9 mouse cellular contexts compared by ENCODE assay signal in the genomic region with DNA sequence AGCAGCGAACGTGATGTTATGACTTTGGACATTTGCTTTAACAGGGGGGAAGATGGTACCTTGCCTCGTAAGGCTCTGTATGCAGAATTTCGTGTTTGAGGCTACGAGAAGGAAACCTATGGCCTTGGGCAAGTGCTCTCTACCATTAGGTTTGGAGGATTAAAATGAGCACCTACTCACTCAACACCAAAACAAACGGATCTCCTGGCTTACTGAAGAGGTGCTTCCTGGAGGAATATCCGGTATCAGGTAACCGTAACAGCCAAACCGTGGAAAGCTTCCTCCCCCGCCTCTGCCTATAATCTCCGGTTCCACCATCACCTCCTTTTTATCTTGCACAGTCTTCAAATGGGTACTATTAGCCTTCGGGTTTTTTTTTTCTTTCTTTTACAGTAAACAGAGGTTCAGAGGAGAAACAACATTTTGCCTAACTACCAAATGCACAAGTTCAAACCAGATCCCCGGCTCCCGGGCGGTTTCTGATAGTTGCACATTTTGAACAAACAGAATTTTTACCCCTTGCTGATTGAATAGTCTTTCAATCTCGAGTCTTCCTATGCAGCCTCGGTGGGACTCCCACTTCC. TPM values are rescaled to one million over a fixed set of nuclear protein-coding genes. Genes with fewer than 3 reads are reported as not detected.
DNase-seq lines count a peak whose midpoint lies in the region; ATAC-seq and TF ChIP-seq lines count a peak whose summit lies in the region.
"Had no signal": no experiment of that assay in that cellular context is flagged by ENCODE, and none has a peak within 500 bp of the region (broad histone marks: within the 10 kb centered on the region; RNA-seq: fewer than 3 reads in every experiment).

No protein-coding gene starts in this region.

- TF ChIP-seq POLR2A in bone marrow macrophage, adult 2 months (IDR thresholded peaks at IDR 0.05; ENCODE audit: borderline replicate concordance, low read depth, low read length): no peak

- H3K27me3 ChIP-seq in lung, embryonic 14.5 days (ENCODE audit: insufficient read depth, low read length): no peaks in the 10 kb centered on the region
- H3K27me3 ChIP-seq in heart, embryonic 14.5 days (ENCODE audit: control insufficient read depth, insufficient read depth, low read length): no peaks in the 10 kb centered on the region

- H3K36me3 ChIP-seq in lung, embryonic 14.5 days (ENCODE audit: insufficient read depth): peaks cover 52% of the 10 kb centered on the region
- H3K36me3 ChIP-seq in heart, embryonic 14.5 days (ENCODE audit: control insufficient read depth, insufficient read depth, low read length): peaks cover 57% of the 10 kb centered on the region

- no peak for ATAC-seq in lung, embryonic 14.5 days (ENCODE audit: insufficient read depth)
- ATAC-seq in heart, embryonic 14.5 days (ENCODE audit: insufficient number of reproducible peaks, insufficient read depth, low FRiP score, low read depth): no peak

- H3K4me3 ChIP-seq in lung, embryonic 14.5 days (ENCODE audit: low read depth, low read length): peak overlapping the region; percentile 93
- H3K4me3 ChIP-seq in bone marrow macrophage, adult 2 months (ENCODE audit: insufficient read depth, low read length): peak overlapping the region; percentile 80
- H3K4me3 ChIP-seq in heart, embryonic 14.5 days (ENCODE audit: control insufficient read depth in 1 of 2, insufficient read depth in 1 of 2, low read depth in 1 of 2, low read length in 2 of 2): peak overlapping the region; percentile 76 to 100

- TF ChIP-seq CTCF in lung, embryonic 14.5 days (IDR thresholded peaks at IDR 0.05; ENCODE audit: low read depth): no peak
- no peak for TF ChIP-seq CTCF in bone marrow macrophage, adult 2 months (IDR thresholded peaks at IDR 0.05; ENCODE audit: low read depth, low read length)

- peak overlapping the region; percentile 98 for H3K9ac ChIP-seq in lung, embryonic 14.5 days
- peak overlapping the region; percentile 91 for H3K9ac ChIP-seq in heart, embryonic 14.5 days (ENCODE audit: low read length)

- H3K9me3 ChIP-seq in lung, embryonic 14.5 days (ENCODE audit: low read depth, low read length): no peaks in the 10 kb centered on the region
- H3K9me3 ChIP-seq in heart, embryonic 14.5 days (ENCODE audit: control insufficient read depth, low read length): no peaks in the 10 kb centered on the region

- H3K27ac ChIP-seq in lung, embryonic 14.5 days (ENCODE audit: low read depth): peak overlapping the region; percentile 91
- H3K27ac ChIP-seq in bone marrow macrophage, adult 2 months (ENCODE audit: insufficient read depth, low read depth, low read length): peak overlapping the region; percentile 75
- H3K27ac ChIP-seq in heart, embryonic 14.5 days (replicated peaks in 1 of 2; ENCODE audit: control insufficient read depth in 1 of 2, insufficient read depth in 1 of 2, low read depth in 2 of 2, low read length in 2 of 2): peak overlapping the region; percentile 82 to 87

- WGBS in lung, embryonic 14.5 days: 7% methylated on average over 17 of the region's 17 CpGs
- WGBS in heart, embryonic 14.5 days: 8% methylated on average over 17 of the region's 17 CpGs

- H3K4me1 ChIP-seq in lung, embryonic 14.5 days (ENCODE audit: insufficient read depth): peaks cover 5% of the 10 kb centered on the region; the same call in 1 of the 2 replicates
- H3K4me1 ChIP-seq in bone marrow macrophage, adult 2 months (ENCODE audit: control insufficient read depth, insufficient read depth, low read length): peaks cover 9% of the 10 kb centered on the region; the same call in 1 of the 2 replicates
- H3K4me1 ChIP-seq in heart, embryonic 14.5 days (ENCODE audit: control insufficient read depth in 2 of 2, insufficient read depth in 2 of 2, low read length in 2 of 2): peaks cover 5 to 19% of the 10 kb centered on the region in 2 experiments

- DNase-seq in lung, embryonic 14.5 days: peak; percentile 36
- DNase-seq in lung, adult 18-20 months: no peak
- peak; percentile 37 for DNase-seq in lung, postnatal 10 days
- DNase-seq in thymus, postnatal 36 days: peak; percentile 11 to 19
- DNase-seq in gastrocnemius, adult 18-20 months (ENCODE audit: low spot score): no peak
- DNase-seq in frontal cortex, postnatal 14 days (ENCODE audit: low spot score in 2 of 2): no peak

- H3K4me2 ChIP-seq in lung, embryonic 14.5 days: peak overlapping the region; percentile 80
- H3K4me2 ChIP-seq in heart, embryonic 14.5 days (ENCODE audit: low read length): peak overlapping the region; percentile 87

RNA-seq across cellular contexts. Expression of a gene that starts 0.5 kb away (rescaled TPM):
- 70.9 and 71.0 TPM in 2 replicates for polyA plus RNA-seq in lung, embryonic 14.5 days (2014; fragmentation: Nextera tagmentation; extraction: Ambion mirVana)
- polyA plus RNA-seq in bone marrow macrophage, adult 2 months (2012; ENCODE audit: insufficient read depth, insufficient read length, missing spikeins): 31.1 and 33.5 TPM in 2 replicates
- 60.2 and 62.0 TPM in 2 replicates for polyA plus RNA-seq in heart, embryonic 14.5 days (2014; fragmentation: Nextera tagmentation; extraction: Ambion mirVana)
- 10 to 100 TPM; 63.7 to 63.8 TPM for total RNA-seq in gastrocnemius, adult 18-20 months (2021)

RNA-seq across cellular contexts. Expression of a gene that starts 0.7 kb away (rescaled TPM):
- 168 and 174 TPM in 2 replicates for polyA plus RNA-seq in lung, embryonic 14.5 days (2014; fragmentation: Nextera tagmentation; extraction: Ambion mirVana)
- 31.2 and 32.3 TPM in 2 replicates for polyA plus RNA-seq in bone marrow macrophage, adult 2 months (2012; ENCODE audit: insufficient read depth, insufficient read length, missing spikeins)
- 74.8 and 77.8 TPM in 2 replicates for polyA plus RNA-seq in heart, embryonic 14.5 days (2014; fragmentation: Nextera tagmentation; extraction: Ambion mirVana)
- total RNA-seq in gastrocnemius, adult 18-20 months (2021): 10 to 100 TPM; 13.2 to 16.1 TPM

RNA-seq across cellular contexts. Expression of a gene that starts 40.2 kb away (rescaled TPM):
- polyA plus RNA-seq in lung, embryonic 14.5 days (2014; fragmentation: Nextera tagmentation; extraction: Ambion mirVana): 1.6 and 2.4 TPM in 2 replicates
- polyA plus RNA-seq in bone marrow macrophage, adult 2 months (2012; ENCODE audit: insufficient read depth, insufficient read length, missing spikeins): not detected in 2 replicates
- polyA plus RNA-seq in heart, embryonic 14.5 days (2014; fragmentation: Nextera tagmentation; extraction: Ambion mirVana): 0.24 and 0.49 TPM in 2 replicates
- 1 to 10 TPM; 5.2 to 5.7 TPM for total RNA-seq in gastrocnemius, adult 18-20 months (2021)
- total RNA-seq: hematopoietic stem cell, adult 5-6 weeks had no signal

RNA-seq across cellular contexts. Expression of a gene that starts 56.4 kb away (rescaled TPM):
- polyA plus RNA-seq in lung, embryonic 14.5 days (2014; fragmentation: Nextera tagmentation; extraction: Ambion mirVana): 9.0 and 11.5 TPM in 2 replicates
- 4.8 and 6.2 TPM in 2 replicates for polyA plus RNA-seq in bone marrow macrophage, adult 2 months (2012; ENCODE audit: insufficient read depth, insufficient read length, missing spikeins)
- 4.9 and 6.0 TPM in 2 replicates for polyA plus RNA-seq in heart, embryonic 14.5 days (2014; fragmentation: Nextera tagmentation; extraction: Ambion mirVana)
- total RNA-seq in gastrocnemius, adult 18-20 months (2021): 1 to 10 TPM; 3.6 to 4.4 TPM

Comparison
In these comparisons a context has a peak if more than half of its experiments do, and no peak if none do; other contexts are left out.
1. DNase-seq: peak in lung, embryonic 14.5 days (single experiment), lung, postnatal 10 days (single experiment) and thymus, postnatal 36 days (2 of 2); none in lung, adult 18-20 months (0 of 2), gastrocnemius, adult 18-20 months (single experiment) and frontal cortex, postnatal 14 days (0 of 2).
2. Peak in every context shown above with its lines, with median percentiles within 50 percentile points of each other: H3K27ac ChIP-seq and H3K4me3 ChIP-seq.